Mouse (Mus musculus) cerebellum, adult 9-11 months (tissue): ENCODE results near the gene Fads6.

ENCODE experiments used
- DNase-seq: peaks from one replicate; pipeline ENCODE4 v3.0.0; 2022

The Fads6 gene

DNA sequence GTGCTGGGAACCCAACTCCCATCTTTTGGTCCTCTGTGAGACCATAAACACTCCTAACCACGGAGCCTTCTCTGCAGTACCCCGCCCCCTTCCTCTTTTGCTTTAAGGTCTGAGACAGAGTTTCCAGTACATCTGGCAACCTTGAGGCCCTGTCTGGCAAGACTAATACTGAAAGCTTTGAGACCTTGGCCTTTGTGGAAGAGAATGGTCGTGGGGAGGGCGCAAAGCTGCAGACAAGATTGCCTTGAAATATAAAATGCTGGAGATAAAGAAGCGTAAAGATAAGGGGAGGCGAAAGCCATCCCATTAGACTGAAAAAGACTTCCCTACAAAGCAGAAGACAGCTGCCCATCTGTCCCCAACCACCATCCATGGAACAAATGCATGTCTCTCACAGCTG, 22.0 kb downstream of the Fads6 start:
- DNase-seq = no peak

DNA sequence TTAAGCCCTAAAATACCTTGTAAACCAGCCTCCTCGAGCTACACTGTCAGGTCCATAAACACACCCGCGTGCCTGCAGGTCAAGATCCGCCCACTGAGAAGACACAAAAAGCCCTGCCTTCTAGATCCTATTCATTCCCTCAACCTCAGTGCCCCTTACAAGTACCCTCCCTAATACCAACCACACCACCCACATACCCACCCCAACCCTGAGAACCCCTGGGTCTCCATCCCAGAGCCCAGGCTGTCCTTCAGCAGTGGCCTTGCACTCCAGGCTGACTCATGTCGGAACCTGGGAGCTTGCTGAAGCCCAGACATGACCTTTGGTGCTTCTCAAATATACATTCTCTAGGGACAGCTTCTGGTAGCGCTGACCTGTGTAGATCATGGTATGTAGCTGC, 22.7 kb downstream of the Fads6 start:
- DNase-seq = peak; percentile 53

DNA sequence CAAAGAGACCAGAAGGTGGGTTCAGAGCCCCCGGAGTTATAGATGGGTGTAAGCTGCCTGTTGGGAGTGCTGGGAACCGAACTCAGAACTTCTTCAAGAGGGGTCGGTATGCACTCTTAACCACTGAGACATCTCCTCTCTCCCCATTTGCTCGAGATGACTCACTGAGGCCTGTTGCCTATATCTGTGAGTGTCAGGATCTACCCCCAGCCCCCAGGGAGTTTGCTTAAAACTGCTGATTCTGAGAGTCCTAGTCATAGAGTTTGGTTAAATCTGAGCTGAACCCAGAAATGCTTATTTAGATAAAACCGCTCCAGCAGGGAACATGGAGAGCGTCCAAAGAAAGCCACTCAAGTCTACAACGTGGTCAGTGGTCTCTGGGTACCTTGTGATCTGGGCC, 23.3 kb downstream of the Fads6 start:
- DNase-seq = no peak

DNA sequence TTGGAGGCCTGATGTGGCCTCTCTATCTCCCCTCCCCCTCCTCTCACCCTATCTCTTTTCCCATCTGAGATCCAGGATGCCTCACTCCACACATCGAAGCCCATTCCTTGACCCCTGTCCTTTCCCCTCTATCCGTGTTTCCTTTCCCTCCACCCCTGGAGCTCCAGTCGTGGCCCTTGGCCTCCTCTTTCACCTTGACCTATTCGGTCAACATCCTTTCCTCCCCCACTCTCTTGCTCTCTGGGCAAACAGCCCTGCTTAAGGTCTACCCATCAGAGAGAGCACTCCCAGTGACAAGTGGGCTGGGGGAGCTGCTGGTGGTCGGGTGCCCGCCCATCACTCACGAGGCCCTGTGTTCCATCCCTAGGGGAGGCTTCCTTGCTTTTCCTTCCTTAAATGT, 23.7 kb downstream of the Fads6 start:
- DNase-seq = no peak

DNA sequence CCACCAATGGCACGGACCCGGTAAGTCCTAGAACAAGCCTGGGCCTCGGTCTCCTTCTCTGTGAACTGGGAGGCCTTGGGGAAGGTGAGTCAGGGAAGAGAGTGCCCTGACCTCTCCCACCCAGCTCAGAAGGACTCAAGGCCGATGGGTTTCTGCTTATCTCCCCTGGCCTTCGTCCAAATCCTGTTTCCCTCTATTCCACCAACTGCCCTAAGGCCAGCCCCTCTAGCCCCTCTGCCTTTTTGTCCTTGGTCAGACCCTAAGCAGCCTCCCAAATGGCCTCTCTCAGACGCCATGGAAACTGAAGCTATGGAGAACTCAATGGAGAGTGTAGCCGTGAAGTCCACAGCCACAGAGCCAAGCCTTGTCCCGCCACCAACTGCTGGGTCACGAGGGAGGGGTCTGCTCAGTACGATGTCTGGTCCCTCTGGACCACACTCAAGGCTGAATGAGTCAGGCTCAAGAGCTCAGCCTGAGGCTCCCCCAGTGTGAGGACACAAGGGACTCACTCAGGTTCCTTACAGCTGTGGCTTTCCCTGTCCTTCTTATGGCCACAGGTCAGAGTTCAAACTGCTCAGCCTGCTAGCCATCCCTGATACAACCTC, 24.5 kb downstream of the Fads6 start:
- DNase-seq = peak; percentile 53

DNA sequence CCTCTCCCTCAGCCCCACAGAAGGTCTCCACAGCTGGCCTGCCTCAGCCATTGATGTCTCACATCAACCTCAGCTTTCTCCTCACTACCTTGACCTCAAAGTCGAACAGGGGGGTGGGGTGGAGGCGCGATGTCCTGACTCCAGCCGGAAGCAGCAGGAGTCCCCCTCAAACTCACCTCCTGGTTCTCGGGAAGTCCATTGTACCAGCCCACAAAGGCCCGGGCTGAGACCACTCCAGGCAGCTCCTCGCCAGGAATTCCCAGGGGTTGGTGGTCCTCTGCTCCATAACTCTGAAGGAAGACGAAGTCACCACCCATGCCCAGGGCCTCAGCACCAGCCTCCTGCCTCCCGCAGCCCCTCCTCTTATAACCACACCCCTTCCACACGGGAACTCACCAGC, 26.0 kb downstream of the Fads6 start:
- DNase-seq = peak; percentile 72

DNA sequence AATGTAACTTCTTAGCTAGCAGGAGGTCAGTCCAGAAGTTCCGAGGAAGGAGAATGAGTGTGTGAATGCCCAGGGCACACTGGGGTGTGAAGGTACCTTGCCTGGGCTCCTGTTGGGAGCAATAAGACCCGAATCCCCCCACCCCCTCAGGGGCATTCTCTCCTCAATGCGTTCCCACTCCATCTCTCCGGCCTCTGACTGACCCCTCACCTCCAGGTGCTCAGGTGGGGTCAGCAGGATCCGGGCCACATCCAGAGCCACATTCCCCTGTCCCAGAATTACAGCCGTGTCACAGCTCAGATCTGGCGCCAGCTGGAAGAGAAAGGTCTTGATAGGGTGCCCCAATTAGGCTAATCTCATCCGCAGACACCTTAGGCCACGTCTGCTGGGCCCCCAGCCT, 26.4 kb downstream of the Fads6 start:
- peak; percentile 71 for DNase-seq

DNA sequence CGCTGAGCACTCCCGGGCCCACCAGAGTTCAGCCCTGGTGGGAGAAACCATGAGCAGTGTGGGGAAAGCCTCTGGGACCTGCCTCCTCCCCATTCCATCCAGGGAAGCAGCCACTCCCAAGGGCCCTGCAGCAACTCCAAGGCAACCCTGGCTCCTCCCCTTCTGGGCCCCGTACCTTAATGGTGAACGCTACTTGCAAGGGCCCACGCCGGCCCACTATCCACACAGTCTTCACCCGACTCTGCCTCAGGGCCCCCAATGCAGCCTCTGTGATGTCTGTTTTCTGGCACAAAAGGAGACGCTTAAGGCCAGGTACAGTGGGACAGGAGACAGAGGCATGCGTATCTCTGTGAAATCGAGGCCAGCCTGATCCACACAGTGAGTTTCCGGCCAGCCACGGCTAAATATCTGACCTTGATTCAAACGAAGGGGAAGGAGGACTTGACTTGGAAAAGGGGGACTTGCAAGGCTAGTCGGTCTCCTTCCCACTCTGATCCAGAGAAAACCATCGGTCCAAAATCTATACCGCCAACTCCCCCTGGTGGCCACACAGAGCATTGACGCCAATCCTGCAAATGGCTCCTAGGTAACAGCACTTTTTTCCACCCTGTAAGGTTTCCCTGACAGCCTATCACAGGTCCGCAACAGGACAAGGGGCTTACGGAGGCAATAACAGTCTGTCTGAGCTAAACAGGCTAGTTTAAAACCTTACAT, 27.2 kb downstream of the Fads6 start:
- DNase-seq = peak; percentile 92

DNA sequence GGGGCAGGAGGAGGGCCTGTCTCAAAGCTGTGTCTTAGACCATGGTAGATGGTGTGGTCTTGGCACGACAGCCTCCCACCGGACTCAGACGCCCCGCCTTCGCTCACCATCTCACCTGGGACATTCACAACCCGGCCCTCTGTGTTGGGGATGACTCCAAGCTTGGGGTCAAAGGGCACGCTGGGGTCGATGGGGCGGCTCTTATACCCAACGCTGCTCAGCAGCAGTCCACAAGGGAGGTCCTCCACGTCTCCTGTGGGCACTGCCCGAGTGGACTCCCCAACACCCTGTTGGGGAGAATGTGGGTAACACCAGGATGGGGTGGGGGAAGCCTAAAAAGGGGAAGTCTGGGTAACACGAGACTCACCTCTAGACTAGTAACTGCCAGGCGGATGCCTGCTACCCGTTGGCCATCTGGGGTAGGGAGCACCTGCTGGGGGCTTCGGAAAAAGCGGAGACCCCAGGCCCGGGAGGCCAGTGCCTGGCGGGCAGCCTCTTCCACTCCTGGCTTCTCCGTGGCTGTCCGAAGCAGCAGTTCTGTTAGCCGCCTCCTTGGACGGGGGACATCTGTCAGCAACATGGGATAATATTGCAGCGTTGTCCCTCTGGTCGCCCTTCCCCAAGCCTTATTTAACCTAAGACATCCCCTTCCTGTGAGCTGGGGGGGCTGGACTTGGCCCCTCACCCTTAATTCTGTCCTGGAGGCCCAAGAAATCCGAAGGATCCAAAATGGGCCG, 28.0 kb downstream of the Fads6 start:
- DNase-seq = peak; percentile 74

DNA sequence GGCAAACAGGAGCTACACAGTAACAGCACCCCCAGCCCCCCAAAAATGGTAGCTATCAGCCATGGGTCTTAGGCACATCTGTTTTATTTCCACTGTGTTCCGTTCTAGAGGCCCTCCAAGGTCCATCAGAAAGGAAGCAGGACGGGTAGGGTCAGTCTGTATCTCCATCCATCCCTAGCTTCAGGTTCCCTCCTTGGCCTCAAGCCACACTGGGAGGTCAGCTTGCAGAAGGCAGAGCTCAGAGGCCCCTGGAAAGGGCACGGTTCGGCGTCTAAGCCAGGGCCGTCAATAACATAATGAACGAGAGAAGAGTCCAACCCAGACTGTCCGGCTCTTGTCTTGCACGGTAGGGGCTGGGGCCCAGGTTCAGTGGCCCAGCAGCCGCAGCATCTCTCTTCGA, 29.5 kb downstream of the Fads6 start:
- peak; percentile 73 for DNase-seq

DNA sequence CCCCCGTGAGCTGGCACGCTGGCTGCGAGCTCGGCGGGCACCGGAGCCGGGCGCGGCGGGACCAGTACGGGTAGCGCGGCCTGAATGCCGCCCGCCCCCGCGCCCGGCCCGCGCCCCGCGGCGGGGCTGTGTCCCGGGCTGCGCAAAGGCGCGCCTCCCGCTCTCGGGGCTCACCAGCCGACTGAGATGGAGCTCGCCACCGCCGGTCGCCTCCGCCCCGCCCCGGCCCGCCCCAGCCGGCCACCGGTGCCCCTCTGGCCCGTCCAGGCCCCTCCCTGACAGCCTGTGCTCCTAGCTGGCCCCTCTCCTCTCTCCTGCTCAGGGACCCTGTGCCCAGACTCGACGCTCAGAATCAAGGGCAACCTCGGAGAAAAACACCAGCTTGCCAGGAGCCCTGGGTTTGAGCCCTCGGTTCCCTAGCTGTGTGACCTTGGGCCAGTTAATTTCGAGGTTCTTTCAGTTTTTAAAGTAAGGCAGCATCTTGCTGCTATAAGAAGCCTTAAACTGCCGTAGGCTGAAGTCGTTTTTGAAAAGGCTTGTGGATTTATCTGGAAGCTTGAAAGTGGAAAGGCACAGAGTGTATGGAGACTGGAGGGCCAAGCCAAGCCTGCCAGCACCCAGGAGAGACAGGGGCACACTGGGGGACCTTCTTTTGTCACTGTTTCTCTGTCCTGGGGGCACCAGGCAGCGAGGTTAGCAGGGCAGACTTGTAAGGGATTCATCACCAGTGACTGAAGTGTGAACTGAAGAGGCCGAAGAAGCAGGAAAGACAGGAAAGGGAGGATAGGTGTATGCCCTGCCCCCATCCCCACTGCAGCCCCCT, 30.2 kb downstream of the Fads6 start, which contains the start of gene Grin2c:
TSS of gene Grin2c (minus strand) at position 183 of the 823 bp plus-strand sequence.
- peak; percentile 76 for DNase-seq

DNA sequence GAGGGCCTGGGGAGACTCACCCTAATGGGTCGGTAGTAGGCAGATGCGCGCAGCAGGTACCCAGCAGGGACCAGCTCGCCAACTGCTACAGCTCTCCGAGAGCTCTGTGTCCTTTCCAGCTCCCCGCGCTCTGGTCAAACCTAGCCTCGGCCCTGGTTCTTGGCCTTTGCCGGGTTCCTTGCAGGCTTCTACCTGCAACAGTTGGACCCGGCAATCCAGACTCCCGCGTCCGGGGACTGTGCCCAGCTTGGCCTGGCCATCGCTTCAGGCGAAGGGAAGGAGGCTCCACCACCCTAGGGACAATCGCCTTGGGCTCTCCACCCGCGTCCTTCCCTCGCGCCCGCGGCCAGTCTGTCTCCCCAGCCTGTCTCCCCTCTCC, 31.1 kb downstream of the Fads6 start:
- DNase-seq = peak; percentile 87

DNA sequence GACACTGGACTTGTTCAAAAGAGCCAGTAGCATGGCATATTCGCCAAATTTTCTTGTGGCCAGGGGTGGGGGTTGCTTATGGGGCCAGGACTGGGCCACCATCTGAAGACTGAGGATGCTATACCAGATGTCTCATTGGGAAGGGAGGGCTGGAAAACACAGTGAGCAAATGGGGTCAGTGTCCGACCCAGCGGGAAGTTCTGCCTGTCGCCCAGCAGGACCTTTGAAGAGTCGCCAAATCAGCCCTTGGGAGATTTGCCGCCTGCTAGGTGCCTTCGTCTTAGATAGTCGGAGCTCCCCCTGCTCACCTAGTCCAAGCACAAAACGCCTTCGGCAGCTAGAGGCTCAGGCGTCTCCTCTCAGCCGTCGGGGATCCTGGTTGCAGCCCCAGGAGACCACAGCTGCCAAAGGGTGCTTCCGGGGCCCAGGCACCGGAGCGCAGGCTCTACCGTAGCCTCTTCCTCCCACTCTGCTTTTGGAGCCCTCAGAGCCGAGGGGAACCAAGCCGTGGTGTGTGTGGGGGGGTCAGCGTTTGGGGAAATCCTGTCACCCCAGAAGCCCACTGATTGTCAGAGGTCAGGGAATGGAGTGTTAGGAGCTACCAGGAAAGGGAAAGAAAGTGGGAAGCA, 31.6 kb downstream of the Fads6 start:
- DNase-seq = peak; percentile 88

DNA sequence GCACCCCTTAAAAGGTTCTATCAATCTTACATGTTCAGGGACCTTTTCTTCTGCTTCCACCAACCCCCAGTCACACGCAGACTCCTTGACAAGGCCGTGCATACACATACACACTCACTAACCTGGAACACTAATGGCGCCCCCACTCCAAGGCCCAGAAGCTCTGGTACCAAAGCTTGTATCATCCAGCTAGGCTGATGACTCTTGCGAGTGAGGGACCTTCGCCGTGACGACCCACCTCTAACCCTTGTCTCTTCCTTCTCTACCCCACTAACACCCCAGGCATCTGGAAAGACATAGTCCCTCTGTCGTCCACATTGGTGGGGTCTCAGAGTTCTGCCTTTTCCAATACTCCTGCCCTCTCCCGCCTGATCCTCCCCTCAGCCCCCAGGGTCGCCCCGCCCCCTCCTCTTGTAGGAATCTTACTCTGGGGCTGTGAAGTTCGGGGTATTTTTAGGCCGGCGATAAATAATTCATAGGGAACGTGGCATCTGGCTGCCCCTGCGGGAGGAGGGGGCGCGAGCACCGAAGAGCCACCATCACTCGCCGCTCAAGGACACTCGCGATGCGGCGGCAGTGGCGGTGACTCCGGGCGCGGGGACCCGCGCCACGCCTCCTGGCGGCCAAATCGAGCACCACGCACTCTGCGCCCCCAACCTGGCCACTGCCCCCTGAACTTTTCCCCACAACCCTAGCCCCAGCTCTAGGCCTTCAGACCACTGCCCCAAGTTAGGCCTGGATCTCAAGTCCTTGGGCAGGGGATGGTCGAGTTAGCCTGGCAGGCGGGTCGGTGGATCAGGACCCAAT, 32.4 kb downstream of the Fads6 start:
- no peak for DNase-seq

DNA sequence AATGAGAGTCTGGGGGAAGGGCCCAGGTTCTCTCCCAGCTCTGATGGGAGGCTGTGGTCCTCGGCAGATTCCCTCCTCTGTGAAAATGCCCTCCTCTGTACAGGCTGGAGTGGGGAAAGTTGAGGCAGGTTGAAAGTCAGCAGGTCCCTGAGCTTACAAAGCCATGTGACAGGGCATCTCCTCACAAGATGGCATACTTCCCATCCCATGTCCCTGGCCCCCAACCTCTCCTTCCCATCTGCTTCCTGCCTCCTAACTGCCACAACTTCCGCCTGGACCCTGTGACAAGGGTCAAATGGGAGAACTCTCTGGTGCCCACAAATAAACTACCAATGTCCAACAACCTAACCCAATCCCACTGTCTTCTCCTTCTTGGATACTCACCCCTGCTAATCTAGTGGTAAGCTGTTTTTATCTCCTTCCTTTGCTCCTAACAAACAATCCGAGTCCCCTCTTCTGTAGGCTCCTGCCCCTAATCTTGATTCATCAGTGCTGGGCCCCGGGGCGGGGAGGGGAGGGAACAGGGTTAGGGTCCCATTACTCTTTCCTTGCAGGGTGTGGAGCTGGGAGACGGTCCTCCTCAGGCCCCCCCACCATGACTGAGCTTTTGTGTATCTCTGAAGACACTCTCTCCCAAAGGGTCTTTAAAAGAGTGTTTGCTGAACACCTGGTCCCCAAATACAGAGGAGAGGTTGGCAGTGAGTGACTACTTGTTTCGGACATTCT, 33.2 kb downstream of the Fads6 start:
- DNase-seq = peak; percentile 84

DNA sequence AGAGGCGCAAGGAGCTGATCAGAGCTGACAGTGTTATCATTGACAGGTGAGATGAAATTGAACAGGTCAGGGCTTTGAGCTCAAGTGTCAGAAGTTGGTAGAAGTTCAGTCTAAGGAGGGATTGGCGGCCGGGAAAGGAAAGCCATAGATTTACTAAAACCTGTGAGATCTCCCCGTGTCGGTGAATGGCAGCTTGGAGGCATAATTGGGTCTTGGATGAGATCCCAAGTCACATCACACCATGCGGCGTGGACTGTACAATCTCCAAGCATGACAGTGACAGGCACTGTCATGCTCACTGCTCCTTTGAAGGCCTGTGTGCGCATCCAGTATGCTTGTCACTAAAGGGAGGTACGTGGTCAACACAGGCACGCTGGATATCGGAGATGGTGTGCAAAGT, 34.5 kb downstream of the Fads6 start:
- DNase-seq = peak; percentile 81

DNA sequence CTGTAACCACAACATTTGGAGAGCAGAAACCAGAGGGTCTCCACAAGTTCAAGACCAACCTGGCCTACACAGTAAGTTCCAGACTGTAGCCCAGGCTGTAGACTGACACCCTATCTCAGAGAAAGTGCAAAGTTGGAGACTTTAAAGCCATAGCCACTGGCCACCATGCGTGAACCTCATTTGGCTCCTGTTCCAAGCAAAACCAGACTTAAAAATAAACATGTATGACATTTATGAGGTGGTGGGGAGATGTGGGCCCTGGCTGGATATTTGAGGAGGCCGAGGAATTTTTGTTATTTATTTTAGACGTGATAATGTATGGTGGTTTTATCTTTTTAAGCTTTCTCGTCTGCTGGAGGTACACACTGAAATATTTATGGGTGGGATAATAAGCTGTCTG, 38.3 kb downstream of the Fads6 start:
- no peak for DNase-seq

DNA sequence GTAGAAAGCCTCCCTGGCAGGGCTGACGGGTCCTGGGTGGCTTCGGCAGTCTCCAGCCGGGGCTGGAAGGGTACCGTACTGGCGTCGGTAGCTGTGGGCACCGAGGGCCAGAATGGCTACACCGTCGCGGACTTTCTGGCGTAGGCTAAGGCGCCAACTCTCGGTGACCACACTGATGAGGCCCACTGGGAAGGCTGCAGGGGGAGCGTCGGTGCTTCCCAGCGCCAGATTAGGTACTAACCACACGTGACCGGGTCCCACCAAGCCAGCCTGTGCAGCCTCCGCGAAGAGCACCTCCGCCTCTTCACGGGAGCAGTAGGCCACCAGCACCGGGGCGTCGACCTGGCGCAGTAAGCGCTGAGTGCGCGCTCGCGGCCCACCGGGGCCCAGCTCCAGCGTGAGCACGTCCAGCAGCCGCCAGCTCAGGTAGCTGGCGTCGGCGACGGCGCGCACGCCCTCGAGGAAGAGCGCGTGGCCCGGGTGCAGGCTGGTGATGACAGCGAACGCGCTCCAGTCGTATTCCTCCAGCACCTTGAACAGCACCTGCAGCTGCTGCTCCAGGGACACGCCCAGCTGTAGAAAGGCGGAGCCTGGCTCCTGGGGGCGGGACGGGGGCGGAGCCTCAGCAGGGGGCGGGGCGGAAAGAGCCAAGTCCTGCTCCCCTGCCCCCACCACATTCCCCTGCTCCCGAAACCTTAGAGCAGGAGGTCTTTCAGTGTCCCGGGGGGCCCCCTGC, 39.5 kb downstream of the Fads6 start:
- DNase-seq = no peak

DNA sequence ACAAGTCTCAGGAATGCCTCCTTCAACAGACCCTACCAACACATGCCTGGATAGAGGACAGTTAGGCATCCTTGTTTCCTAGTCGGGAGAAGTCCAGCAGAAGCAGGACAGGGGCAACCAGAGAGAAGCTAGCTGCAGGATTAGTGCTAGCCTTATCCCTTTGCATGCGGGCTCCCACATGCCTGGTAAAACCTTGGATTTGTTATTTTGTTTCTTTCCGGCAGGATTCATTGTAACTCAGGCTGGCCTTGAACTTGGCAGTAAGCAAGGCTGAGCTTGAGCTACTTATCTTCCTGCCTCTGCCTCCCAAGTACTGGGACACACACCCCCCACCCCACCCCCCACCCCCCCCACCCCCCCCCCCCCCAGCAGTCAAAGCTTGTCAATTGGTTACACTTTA, 46.2 kb downstream of the Fads6 start:
- DNase-seq = no peak

DNA sequence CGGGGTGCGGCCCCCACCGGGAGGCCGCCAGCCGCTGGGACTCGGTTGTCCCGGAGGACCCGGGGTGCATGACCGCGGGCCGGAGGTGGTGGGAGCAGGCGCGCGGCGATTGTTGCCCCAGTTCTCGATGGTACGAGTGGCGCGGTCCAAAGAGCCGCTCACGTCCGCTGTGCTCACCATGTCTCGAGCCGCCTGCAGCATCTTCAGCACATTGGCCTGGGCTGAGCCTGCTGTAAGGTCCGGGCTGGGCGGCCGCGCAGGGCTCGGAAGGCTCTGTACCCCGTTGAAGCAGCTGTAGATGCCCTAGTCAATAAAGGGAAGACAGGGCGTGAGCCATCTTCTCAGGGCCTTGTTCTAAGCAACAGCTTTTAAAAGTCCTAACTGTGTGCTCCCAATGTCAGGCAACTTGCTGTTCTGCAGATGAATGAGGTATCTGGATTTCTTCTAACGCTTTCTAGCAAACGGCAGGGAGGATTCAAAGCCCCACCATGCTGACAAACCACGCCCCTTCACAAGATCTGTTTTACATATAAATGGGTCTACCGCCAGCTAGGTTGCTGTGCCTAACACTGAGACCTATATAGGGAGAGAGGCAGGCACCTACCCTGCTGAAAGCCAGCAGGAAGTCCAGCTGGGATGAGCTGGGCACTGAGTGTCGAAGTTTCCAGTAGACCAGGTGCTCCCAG, 46.9 kb downstream of the Fads6 start:
- DNase-seq = no peak
